Mouse (Mus musculus): ENCODE measurements around the gene Snapc1.
A peak's percentile ranks its signal among the peaks of the same experiment; 100 is the strongest.

The Snapc1 gene

GRCm38 (mm10) chr12:73996906-73997296 is 32.6 kb downstream of the Snapc1 start:
- no peak for DNase-seq (ENCODE audit: low spot score)

- no peak for DNase-seq (ENCODE audit: low spot score)
Observed at GRCm38 (mm10) chr12:73997297-73998127, 33.2 kb downstream of the Snapc1 start, which contains the start of gene Syt16. Syt16 (plus strand) TSS chr12:73997661.

GRCm38 (mm10) chr12:73998128-73998456 is 33.8 kb downstream of the Snapc1 start:
- DNase-seq (ENCODE audit: low spot score), result no peak

- DNase-seq (ENCODE audit: low spot score), result no peak
Observed at GRCm38 (mm10) chr12:74002449-74002848, 38.2 kb downstream of the Snapc1 start.

GRCm38 (mm10) chr12:74009448-74009911 is 45.2 kb downstream of the Snapc1 start:
- DNase-seq (ENCODE audit: low spot score), result peak; percentile 11

- DNase-seq (ENCODE audit: low spot score), result peak; percentile 27
Observed at GRCm38 (mm10) chr12:74013739-74014138, 49.5 kb downstream of the Snapc1 start.

GRCm38 (mm10) chr12:74014739-74015270 is 50.5 kb downstream of the Snapc1 start:
- DNase-seq (ENCODE audit: low spot score), result peak; percentile 39

- no peak for DNase-seq (ENCODE audit: low spot score)
Observed at GRCm38 (mm10) chr12:74015491-74015890, 51.2 kb downstream of the Snapc1 start.

- DNase-seq (ENCODE audit: low spot score), result no peak
Observed at GRCm38 (mm10) chr12:74023260-74023659, 59.0 kb downstream of the Snapc1 start.

- DNase-seq (ENCODE audit: low spot score), result no peak
Observed at GRCm38 (mm10) chr12:74024912-74025311, 60.6 kb downstream of the Snapc1 start.

All from c-Kit-positive CD71-positive TER-119-positive erythroid progenitor cells, embryonic 14.5 days (primary cell).